Mouse (Mus musculus): ENCODE measurements around the gene Utp11. TPM values are rescaled to one million over a fixed set of nuclear protein-coding genes. Genes with fewer than 3 reads are reported as not detected.

Utp11 gene
- polyA plus RNA-seq, 1 experiment = 0.85 TPM

- H3K4me1 ChIP-seq (ENCODE audit: control insufficient read depth, insufficient read depth, insufficient read length, low read length) = peaks cover 20% of the 10 kb centered on the region
Observed at GRCm38 (mm10) chr4:124703881-124704796, 10.7 kb upstream of the Utp11 start.

GRCm38 (mm10) chr4:124703406-124703805 lies 10.0 kb upstream of the Utp11 start:
- peak overlapping the region; percentile 30 for H3K27ac ChIP-seq (ENCODE audit: insufficient read depth, low read depth, low read length)
- TF ChIP-seq CTCF (IDR thresholded peaks at IDR 0.05; ENCODE audit: extremely low read depth, insufficient read length, insufficient replicate concordance, low read depth, low read length) = no peak
- TF ChIP-seq POLR2A (IDR thresholded peaks at IDR 0.05; ENCODE audit: low read depth, low read length) = no peak
- 54% methylated on average over 2 of the region's 2 CpGs for WGBS
- no peak overlapping the region for H3K4me3 ChIP-seq (ENCODE audit: low read depth, low read length)
- H3K27me3 ChIP-seq (ENCODE audit: control insufficient read depth, insufficient read depth, low read length) = no peaks in the 10 kb centered on the region
- H3K36me3 ChIP-seq (ENCODE audit: control insufficient read depth, insufficient read depth, low read length) = no peaks in the 10 kb centered on the region
- peaks cover 20% of the 10 kb centered on the region for H3K4me1 ChIP-seq (ENCODE audit: control insufficient read depth, insufficient read depth, insufficient read length, low read length)

More at GRCm38 (mm10) chr4:124703881-124704796, 10.7 kb upstream of the Utp11 start:
- peak overlapping the region; percentile 57 for H3K27ac ChIP-seq (ENCODE audit: insufficient read depth, low read depth, low read length)
- H3K27me3 ChIP-seq (ENCODE audit: control insufficient read depth, insufficient read depth, low read length) = no peaks in the 10 kb centered on the region
- no peak overlapping the region for H3K4me3 ChIP-seq (ENCODE audit: low read depth, low read length)
- TF ChIP-seq CTCF (IDR thresholded peaks at IDR 0.05; ENCODE audit: extremely low read depth, insufficient read length, insufficient replicate concordance, low read depth, low read length) (no peak), POLR2A (IDR thresholded peaks at IDR 0.05; ENCODE audit: low read depth, low read length) (no peak)
- 54% methylated on average over 6 of the region's 6 CpGs for WGBS
- no peaks in the 10 kb centered on the region for H3K36me3 ChIP-seq (ENCODE audit: control insufficient read depth, insufficient read depth, low read length)

GRCm38 (mm10) chr4:124701916-124702315 lies 8.5 kb upstream of the Utp11 start:
- Histone ChIP-seq H3K36me3 (ENCODE audit: control insufficient read depth, insufficient read depth, low read length) (no peaks in the 10 kb centered on the region), H3K27ac (ENCODE audit: insufficient read depth, low read depth, low read length) (no peak overlapping the region), H3K4me1 (ENCODE audit: control insufficient read depth, insufficient read depth, insufficient read length, low read length) (peaks cover 18% of the 10 kb centered on the region), H3K4me3 (ENCODE audit: low read depth, low read length) (peak overlapping the region; percentile 66; the same call in 1 of the 2 replicates), H3K27me3 (ENCODE audit: control insufficient read depth, insufficient read depth, low read length) (no peaks in the 10 kb centered on the region)
- no peak for TF ChIP-seq CTCF (IDR thresholded peaks at IDR 0.05; ENCODE audit: extremely low read depth, insufficient read length, insufficient replicate concordance, low read depth, low read length)
- no peak for TF ChIP-seq POLR2A (IDR thresholded peaks at IDR 0.05; ENCODE audit: low read depth, low read length)
- WGBS = 93% methylated on average over 3 of the region's 5 CpGs

- peaks cover 20% of the 10 kb centered on the region for H3K4me1 ChIP-seq (ENCODE audit: control insufficient read depth, insufficient read depth, insufficient read length, low read length)
- TF ChIP-seq POLR2A (IDR thresholded peaks at IDR 0.05; ENCODE audit: low read depth, low read length) = no peak
- no peak for TF ChIP-seq CTCF (IDR thresholded peaks at IDR 0.05; ENCODE audit: extremely low read depth, insufficient read length, insufficient replicate concordance, low read depth, low read length)
- 20% methylated on average over 22 of the region's 22 CpGs for WGBS
- H3K4me3 ChIP-seq (ENCODE audit: low read depth, low read length) = peak overlapping the region; percentile 66
- no peaks in the 10 kb centered on the region for H3K27me3 ChIP-seq (ENCODE audit: control insufficient read depth, insufficient read depth, low read length)
- H3K27ac ChIP-seq (ENCODE audit: insufficient read depth, low read depth, low read length) = no peak overlapping the region
- no peaks in the 10 kb centered on the region for H3K36me3 ChIP-seq (ENCODE audit: control insufficient read depth, insufficient read depth, low read length)
Observed at GRCm38 (mm10) chr4:124701052-124701845, 7.8 kb upstream of the Utp11 start.

GRCm38 (mm10) chr4:124700248-124700971 lies 7.0 kb upstream of the Utp11 start, which contains the start of gene Fhl3:
TSS of gene Fhl3 (plus strand) at chr4:124700701.
- Histone ChIP-seq H3K4me3 (ENCODE audit: low read depth, low read length) (peak within 1 kb of the TSS; percentile 66), H3K4me1 (ENCODE audit: control insufficient read depth, insufficient read depth, insufficient read length, low read length) (peaks cover 19% of the 10 kb centered on the region), H3K27me3 (ENCODE audit: control insufficient read depth, insufficient read depth, low read length) (no peaks in the 10 kb centered on the region), H3K27ac (ENCODE audit: insufficient read depth, low read depth, low read length) (peak within 1 kb of the TSS; percentile 23; the same call in 1 of the 2 replicates), H3K36me3 (ENCODE audit: control insufficient read depth, insufficient read depth, low read length) (no peaks in the 10 kb centered on the region)
- WGBS = 1% methylated on average over 59 of the region's 59 CpGs
- TF ChIP-seq CTCF (IDR thresholded peaks at IDR 0.05; ENCODE audit: extremely low read depth, insufficient read length, insufficient replicate concordance, low read depth, low read length) = no peak
- peak; percentile 21; the same call in 1 of the 2 replicates for TF ChIP-seq POLR2A (IDR thresholded peaks at IDR 0.05; ENCODE audit: low read depth, low read length)

- WGBS = 42% methylated on average over 6 of the region's 6 CpGs
- 0 out of 2 replicates have a peak overlapping the region, but pooled peaks have one; percentile 23 for H3K27ac ChIP-seq (ENCODE audit: insufficient read depth, low read depth, low read length)
- no peaks in the 10 kb centered on the region for H3K36me3 ChIP-seq (ENCODE audit: control insufficient read depth, insufficient read depth, low read length)
- no peak overlapping the region for H3K4me3 ChIP-seq (ENCODE audit: low read depth, low read length)
- TF ChIP-seq POLR2A (IDR thresholded peaks at IDR 0.05; ENCODE audit: low read depth, low read length) = no peak
- no peak for TF ChIP-seq CTCF (IDR thresholded peaks at IDR 0.05; ENCODE audit: extremely low read depth, insufficient read length, insufficient replicate concordance, low read depth, low read length)
- H3K27me3 ChIP-seq (ENCODE audit: control insufficient read depth, insufficient read depth, low read length) = no peaks in the 10 kb centered on the region
- H3K4me1 ChIP-seq (ENCODE audit: control insufficient read depth, insufficient read depth, insufficient read length, low read length) = peaks cover 19% of the 10 kb centered on the region
Observed at GRCm38 (mm10) chr4:124699791-124700190, 6.4 kb upstream of the Utp11 start.
